Mouse (Mus musculus) heart, embryonic 15.5 days (tissue): ENCODE results near the gene Siva1. TPM values are rescaled to one million over a fixed set of nuclear protein-coding genes. Genes with fewer than 3 reads are reported as not detected.

ENCODE experiments used
- ATAC-seq: fragments of 200-750 bp; cut with Nextera tagmentation; replicated peaks from 2 replicates; pipeline ENCODE4 v1.8.0; 2017; ENCODE audit warnings: low read depth, moderate TSS enrichment; ENCODE audit not compliant: insufficient number of reproducible peaks, insufficient read depth, low FRiP score
- H3K27ac ChIP-seq: fragments of 300-500 bp; sonication (generic); 2 replicates; pipeline ENCODE4 v1.5.1; 2015; ENCODE audit warnings: mild to moderate bottlenecking, inconsistent platforms
- H3K27me3 ChIP-seq: fragments of 300-500 bp; sonication (generic); 2 replicates; pipeline ENCODE4 v1.6.1; 2015; ENCODE audit warnings: inconsistent platforms
- H3K36me3 ChIP-seq: fragments of 300-500 bp; sonication (generic); 2 replicates; pipeline ENCODE4 v1.6.1; 2015; ENCODE audit warnings: mild to moderate bottlenecking, inconsistent platforms
- H3K4me1 ChIP-seq: fragments of 300-500 bp; sonication (generic); replicated peaks from 2 replicates; pipeline ENCODE4 v1.6.1; 2015; ENCODE audit warnings: inconsistent platforms
- H3K4me2 ChIP-seq: fragments of 300-500 bp; sonication (generic); 2 replicates; pipeline ENCODE4 v1.6.1; 2015; ENCODE audit warnings: inconsistent platforms, mild to moderate bottlenecking, moderate library complexity
- H3K4me3 ChIP-seq: fragments of 300-500 bp; sonication (generic); 2 replicates; pipeline ENCODE4 v1.5.1; 2015; ENCODE audit warnings: mild to moderate bottlenecking, inconsistent platforms
- H3K9ac ChIP-seq: fragments of 300-500 bp; sonication (generic); 2 replicates; pipeline ENCODE4 v1.6.1; 2015; ENCODE audit warnings: mild to moderate bottlenecking, inconsistent platforms
- H3K9me3 ChIP-seq: fragments of 300-500 bp; sonication (generic); replicated peaks from 2 replicates; pipeline ENCODE4 v1.6.1; 2016; ENCODE audit warnings: inconsistent platforms
- WGBS: fragments of 180-500 bp; shearing (Covaris S2); methylation state at CpG from one replicate; pipeline ENCODE4 v1.1.7; 2015; ENCODE audit warnings: mixed read lengths; 5-methylcytosine and 5-hydroxymethylcytosine counted together
- polyA plus RNA-seq: library from polyadenylated mRNA; unstranded; fragments of >200 nt; fragmentation: Nextera tagmentation; extraction: Ambion mirVana; gene quantifications from 2 replicates; pipeline ENCODE4 v1.2.1, GENCODE M21; 2015

Gene Siva1
- polyA plus RNA-seq, 1 experiment from 2014 or later = 95.4 TPM

DNA sequence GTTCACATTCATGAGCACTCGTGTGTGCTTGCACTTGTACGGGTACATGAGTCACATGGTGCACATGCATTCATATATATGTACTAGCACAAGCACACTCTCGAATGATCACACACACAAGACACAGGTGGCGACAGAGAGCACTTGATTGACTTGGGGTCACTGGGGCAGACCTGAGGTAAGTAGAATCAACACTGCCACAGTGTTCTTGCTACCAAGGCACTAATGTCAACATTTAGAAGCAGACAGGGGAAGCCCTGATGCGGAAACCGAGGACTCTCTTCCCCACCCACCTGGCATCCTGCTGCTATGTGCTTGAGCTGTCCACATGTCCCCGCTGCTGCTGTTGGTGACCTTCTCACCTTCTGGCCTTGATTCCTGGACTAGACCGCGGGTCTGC is 10.8 kb upstream of the Siva1 start:
- Histone ChIP-seq H3K36me3 (peaks cover 6% of the 10 kb centered on the region; the same call in 1 of the 2 replicates), H3K27ac (no peak overlapping the region), H3K9ac (no peak overlapping the region), H3K9me3 (no peaks in the 10 kb centered on the region), H3K27me3 (no peaks in the 10 kb centered on the region), H3K4me3 (no peak overlapping the region), H3K4me2 (no peak overlapping the region), H3K4me1 (peaks cover 12% of the 10 kb centered on the region)
- WGBS = 66% methylated on average over 9 of the region's 9 CpGs
- ATAC-seq = no peak

DNA sequence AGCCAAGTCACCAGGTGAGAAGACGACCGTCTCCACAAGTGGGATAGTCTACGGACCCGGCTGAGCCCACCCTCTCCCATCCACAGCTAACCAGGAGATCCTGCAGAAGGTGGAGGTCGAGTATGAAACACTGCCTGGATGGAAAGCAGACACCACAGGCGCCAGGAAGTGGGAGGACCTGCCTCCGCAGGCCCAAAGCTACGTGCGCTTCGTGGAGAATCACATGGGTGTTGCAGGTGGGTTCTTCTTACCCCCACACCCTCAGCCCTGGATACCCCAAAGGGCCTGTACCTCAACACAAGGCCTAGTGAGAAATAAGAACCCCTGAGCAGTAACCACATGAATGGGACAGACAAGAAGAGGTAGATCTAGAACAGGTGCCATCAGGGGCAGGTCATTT is 5.0 kb upstream of the Siva1 start:
- Histone ChIP-seq H3K9me3 (no peaks in the 10 kb centered on the region), H3K27me3 (no peaks in the 10 kb centered on the region), H3K4me3 (no peak overlapping the region), H3K36me3 (peaks cover 13% of the 10 kb centered on the region; the same call in 1 of the 2 replicates), H3K4me1 (peaks cover 7% of the 10 kb centered on the region), H3K4me2 (no peak overlapping the region), H3K27ac (no peak overlapping the region), H3K9ac (no peak overlapping the region)
- ATAC-seq = no peak
- 82% methylated on average over 10 of the region's 10 CpGs for WGBS

DNA sequence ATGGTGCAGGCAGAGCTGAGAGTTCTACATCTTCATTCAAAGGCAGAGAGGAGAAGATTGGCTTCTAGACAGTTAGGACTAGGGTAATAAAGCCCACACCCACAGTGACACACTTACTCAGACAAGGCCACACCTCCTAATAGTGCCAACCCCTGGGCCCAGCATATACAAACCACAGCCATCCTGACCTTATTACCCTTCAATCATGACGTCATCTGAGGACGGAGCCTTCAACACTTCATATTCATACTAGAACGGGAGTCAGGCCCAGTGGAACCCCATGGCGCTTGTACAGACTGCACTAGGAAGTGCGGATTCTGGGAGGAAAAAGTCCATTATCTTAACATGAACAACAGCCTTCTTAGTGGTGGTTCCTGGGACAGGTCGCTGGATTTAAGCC is 1.4 kb upstream of the Siva1 start:
- Histone ChIP-seq H3K36me3 (peaks cover 17% of the 10 kb centered on the region; the same call in 1 of the 2 replicates), H3K4me2 (no peak overlapping the region), H3K27ac (no peak overlapping the region), H3K9me3 (no peaks in the 10 kb centered on the region), H3K4me1 (peaks cover 23% of the 10 kb centered on the region), H3K27me3 (no peaks in the 10 kb centered on the region), H3K4me3 (no peak overlapping the region), H3K9ac (no peak overlapping the region)
- 83% methylated on average over 6 of the region's 6 CpGs for WGBS
- no peak for ATAC-seq

DNA sequence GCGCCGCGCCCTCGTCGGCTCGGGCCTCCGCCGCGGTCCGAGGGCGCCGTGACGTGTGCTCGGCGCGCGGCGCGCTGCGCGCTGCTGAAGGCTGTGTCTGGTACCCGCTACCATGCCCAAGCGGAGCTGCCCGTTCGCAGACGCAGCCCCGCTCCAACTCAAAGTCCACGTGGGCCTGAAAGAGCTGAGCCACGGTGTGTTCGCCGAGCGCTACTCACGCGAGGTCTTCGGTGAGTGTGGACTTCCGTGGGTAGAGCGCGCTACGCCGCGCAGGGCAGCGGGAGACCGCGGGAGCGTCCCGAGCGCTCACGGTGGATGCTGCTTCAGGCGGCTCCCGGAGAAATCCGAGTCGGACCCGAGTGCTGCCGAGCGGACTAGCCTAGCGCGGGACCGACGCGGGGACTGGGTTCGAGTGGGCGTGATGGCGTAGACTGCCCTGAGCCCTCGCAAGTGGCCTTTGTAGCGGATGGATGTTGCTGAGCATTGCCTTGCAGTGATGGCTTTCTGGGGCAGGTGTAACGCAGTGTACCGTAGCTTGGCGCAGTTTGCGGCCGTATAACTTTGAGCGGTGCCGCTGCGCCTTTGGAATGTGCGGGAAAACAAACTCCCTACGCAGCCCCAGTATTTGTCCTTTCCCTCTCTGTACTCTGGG is 502 bp downstream of the Siva1 start:
- Histone ChIP-seq H3K4me2 (peak overlapping the region; percentile 96), H3K27me3 (no peaks in the 10 kb centered on the region), H3K4me3 (peak overlapping the region; percentile 86), H3K4me1 (peaks cover 23% of the 10 kb centered on the region), H3K9ac (peak overlapping the region; percentile 78), H3K9me3 (no peaks in the 10 kb centered on the region), H3K36me3 (peaks cover 28% of the 10 kb centered on the region; the same call in 1 of the 2 replicates), H3K27ac (peak overlapping the region; percentile 82)
- WGBS = under 1% methylated on average over 75 of the region's 75 CpGs
- ATAC-seq = peak; percentile 19

DNA sequence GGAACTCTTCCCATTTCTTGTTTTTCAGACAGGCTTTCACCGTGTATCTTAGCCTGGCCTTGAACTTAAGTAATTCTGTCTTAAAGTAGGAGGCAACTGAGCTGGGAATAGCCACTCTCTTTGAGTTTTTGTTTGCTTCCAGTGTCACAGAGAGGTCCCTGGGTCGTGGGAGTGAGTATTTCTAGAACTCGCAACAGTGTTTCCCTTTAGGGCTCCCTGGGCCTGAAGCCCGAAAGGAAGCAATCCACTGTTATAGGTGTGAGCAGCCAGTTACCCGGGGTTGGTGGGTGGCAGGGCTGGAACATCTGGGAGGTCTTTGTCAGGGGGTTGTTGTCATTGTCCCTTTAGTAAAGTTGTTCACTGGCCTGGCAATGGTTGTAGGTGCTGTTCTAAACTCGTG is 1.7 kb downstream of the Siva1 start:
- Histone ChIP-seq H3K9ac (peak overlapping the region; percentile 78; the same call in 1 of the 2 replicates), H3K4me3 (peak overlapping the region; percentile 86), H3K4me2 (peak overlapping the region; percentile 96), H3K9me3 (no peaks in the 10 kb centered on the region), H3K27ac (no peak overlapping the region), H3K36me3 (peaks cover 27% of the 10 kb centered on the region; the same call in 1 of the 2 replicates), H3K4me1 (peaks cover 23% of the 10 kb centered on the region), H3K27me3 (no peaks in the 10 kb centered on the region)
- ATAC-seq = no peak
- 56% methylated on average over 6 of the region's 6 CpGs for WGBS

DNA sequence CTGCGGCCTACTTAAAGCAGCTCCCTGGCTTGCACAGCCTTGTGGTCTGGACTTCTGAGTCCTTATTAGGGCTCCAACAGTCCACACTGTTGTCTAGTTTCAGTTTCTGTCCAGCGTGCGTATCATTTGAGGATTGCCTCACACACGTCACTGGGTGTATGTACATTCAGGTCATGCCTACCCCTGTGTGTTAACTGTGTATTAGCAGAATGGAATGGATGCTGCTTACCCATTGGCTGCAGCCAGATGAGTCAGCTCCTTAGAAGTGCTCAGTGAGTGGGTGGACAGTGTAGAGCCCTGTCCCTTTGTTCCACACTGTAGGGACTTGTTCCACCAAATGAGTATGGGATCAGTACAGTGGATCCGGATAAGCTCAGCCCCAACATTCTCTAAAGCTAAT is 3.6 kb downstream of the Siva1 start:
- peaks cover 41% of the 10 kb centered on the region; the same call in 1 of the 2 replicates for H3K36me3 ChIP-seq

DNA sequence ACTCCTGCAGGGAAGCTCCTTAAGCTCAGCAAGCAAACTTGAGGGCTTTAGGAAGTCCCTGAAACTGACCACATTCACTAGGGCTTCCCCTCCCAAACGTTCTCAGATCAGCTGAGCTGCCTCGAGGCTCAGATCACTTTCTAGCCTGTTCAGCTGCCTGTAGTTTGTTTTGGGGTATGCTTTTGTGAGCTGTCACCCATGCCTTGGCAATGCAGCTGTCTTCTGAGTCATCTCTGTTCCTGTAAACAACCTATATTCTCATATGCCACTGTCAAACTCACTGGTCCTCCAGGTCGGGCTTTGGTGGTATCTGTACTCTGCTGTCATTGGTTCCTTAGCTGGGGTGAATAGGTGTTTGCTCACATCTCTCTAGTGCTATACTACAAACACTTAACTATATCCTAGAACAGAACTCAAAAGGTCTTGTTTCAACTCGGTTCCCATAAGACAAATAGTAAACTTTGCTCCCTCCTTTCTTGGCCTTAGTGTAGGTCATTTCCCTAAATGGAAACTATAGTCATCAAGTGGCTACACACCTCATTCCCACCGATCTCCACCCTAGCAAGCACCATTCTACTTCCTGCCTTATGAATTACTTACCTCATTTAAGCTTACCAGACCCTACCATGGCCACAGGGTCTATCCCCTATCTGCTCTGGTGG is 7.4 kb downstream of the Siva1 start:
- Histone ChIP-seq H3K4me1 (peaks cover 25% of the 10 kb centered on the region), H3K4me2 (no peak overlapping the region), H3K36me3 (peaks cover 74% of the 10 kb centered on the region), H3K9ac (no peak overlapping the region), H3K9me3 (no peaks in the 10 kb centered on the region), H3K4me3 (no peak overlapping the region), H3K27ac (no peak overlapping the region), H3K27me3 (no peaks in the 10 kb centered on the region)
- 76% methylated on average over 5 of the region's 5 CpGs for WGBS
- ATAC-seq = no peak

More for the DNA sequence above, 3.6 kb downstream of the Siva1 start:
- Histone ChIP-seq H3K9ac (no peak overlapping the region), H3K27me3 (no peaks in the 10 kb centered on the region), H3K4me1 (peaks cover 25% of the 10 kb centered on the region), H3K4me2 (no peak overlapping the region), H3K4me3 (no peak overlapping the region), H3K27ac (no peak overlapping the region), H3K9me3 (no peaks in the 10 kb centered on the region)
- no peak for ATAC-seq
- WGBS = 88% methylated on average over 5 of the region's 5 CpGs

DNA sequence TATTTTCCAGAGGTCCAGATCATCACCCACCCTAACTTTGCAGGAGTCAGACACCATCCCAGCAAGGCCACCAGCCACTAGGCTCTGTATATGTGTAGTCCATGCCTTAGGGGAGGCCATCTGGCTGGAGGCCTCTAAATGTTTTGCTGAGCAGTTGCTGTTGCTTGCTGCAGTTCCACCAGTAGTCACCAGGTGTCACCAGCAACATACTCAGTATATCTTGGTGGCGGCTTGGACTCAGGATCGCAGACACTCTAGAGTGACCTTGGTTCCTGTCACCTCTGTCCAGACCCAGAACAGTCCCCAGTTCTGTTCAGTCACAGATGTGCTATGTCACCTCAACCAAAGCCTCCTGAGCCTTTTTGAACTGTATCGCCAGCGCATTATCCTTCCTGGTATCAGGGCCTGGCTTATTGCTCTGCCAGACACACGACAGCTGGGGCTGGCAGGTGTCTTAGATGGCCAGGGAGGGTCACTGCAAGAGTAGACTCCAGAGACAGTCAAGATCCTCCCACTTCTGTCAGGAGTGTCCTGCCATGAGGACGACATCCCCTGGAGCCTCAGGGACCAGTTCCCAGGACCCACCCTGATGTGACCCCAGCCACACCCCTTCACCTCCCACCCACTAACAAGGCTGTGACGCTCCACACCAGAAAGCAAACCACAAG is 8.8 kb downstream of the Siva1 start:
- 25% methylated on average over 7 of the region's 7 CpGs for WGBS
- Histone ChIP-seq H3K9me3 (no peaks in the 10 kb centered on the region), H3K4me3 (no peak overlapping the region), H3K27ac (peak overlapping the region; percentile 82), H3K27me3 (no peaks in the 10 kb centered on the region), H3K4me2 (no peak overlapping the region), H3K4me1 (peaks cover 28% of the 10 kb centered on the region), H3K9ac (no peak overlapping the region), H3K36me3 (peaks cover 76% of the 10 kb centered on the region)
- peak; percentile 58 for ATAC-seq

DNA sequence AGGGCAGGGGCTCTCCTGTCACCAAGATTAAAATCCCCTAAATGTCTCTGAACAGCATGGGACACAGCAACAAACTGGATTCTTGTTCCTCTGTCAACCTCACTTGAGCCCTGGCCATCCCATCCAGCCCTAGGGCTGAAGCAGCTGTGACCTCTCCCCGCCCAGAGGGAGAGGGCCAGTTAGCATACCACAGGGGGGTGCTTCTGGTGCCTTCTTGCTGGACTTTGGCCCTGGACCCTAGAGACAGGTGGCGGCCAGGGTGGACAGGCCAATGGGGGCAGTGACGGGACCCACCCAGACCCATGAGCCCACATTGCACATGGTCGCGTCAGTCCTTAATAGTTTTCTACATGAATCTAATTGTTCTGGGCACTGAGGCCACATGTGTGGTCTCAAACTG is 9.6 kb downstream of the Siva1 start:
- no peak overlapping the region for H3K4me2 ChIP-seq
- ATAC-seq = no peak

DNA sequence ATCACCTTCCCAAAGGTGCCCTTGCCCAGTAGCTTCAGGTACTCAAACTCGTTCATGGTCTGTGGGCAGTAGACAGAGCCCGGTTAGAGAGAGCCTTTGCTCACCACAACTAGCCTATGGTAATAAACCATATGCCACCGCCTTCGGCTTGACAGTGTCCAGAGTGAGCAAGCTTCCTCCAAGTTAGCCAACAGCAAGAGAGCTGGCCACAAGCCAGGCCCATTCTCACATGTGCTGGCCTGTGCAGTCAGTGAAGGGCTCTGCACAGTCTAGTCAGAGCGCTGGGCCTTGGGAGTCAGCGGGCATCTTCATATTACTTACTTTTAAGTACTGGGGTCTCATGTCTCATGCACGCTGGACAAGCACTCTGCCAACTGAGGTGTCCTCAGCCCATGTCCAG is 14.1 kb downstream of the Siva1 start:
- Histone ChIP-seq H3K36me3 (peaks cover 75% of the 10 kb centered on the region), H3K4me2 (no peak overlapping the region), H3K27ac (peak overlapping the region; percentile 28; the same call in 1 of the 2 replicates), H3K4me3 (no peak overlapping the region), H3K9me3 (no peaks in the 10 kb centered on the region), H3K4me1 (peaks cover 76% of the 10 kb centered on the region), H3K9ac (no peak overlapping the region; the same call in 1 of the 2 replicates), H3K27me3 (no peaks in the 10 kb centered on the region)
- ATAC-seq = no peak
- 75% methylated on average over 7 of the region's 7 CpGs for WGBS

More for the DNA sequence above, 9.6 kb downstream of the Siva1 start:
- Histone ChIP-seq H3K4me3 (no peak overlapping the region), H3K27me3 (no peaks in the 10 kb centered on the region), H3K36me3 (peaks cover 76% of the 10 kb centered on the region), H3K27ac (peak overlapping the region; percentile 82), H3K4me1 (peaks cover 36% of the 10 kb centered on the region), H3K9ac (no peak overlapping the region), H3K9me3 (no peaks in the 10 kb centered on the region)
- 87% methylated on average over 5 of the region's 5 CpGs for WGBS

DNA sequence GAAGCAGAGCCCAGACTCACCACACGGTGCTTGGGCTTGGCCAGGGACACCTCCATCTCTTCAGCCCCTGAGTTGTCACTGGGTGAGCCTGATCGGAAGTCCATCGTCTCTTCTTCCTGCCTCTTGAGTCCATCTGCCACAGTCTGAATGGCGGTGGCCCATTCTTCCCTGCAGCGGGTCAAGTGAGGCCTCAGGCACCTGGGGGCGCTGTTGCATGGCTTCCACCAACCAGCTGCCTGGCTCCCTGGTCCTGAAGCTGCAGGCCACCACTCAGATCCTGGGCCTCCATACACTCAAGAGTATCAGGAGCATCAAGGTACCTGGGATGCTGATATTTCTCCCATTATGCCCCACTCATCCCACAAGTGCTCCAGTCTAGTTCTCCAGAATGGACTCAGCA is 14.6 kb downstream of the Siva1 start:
- Histone ChIP-seq H3K27ac (peak overlapping the region; percentile 28; the same call in 1 of the 2 replicates), H3K4me1 (peaks cover 76% of the 10 kb centered on the region), H3K36me3 (peaks cover 70% of the 10 kb centered on the region), H3K4me2 (no peak overlapping the region), H3K9ac (no peak overlapping the region; the same call in 1 of the 2 replicates), H3K27me3 (no peaks in the 10 kb centered on the region), H3K4me3 (no peak overlapping the region), H3K9me3 (no peaks in the 10 kb centered on the region)
- ATAC-seq = no peak
- 85% methylated on average over 6 of the region's 6 CpGs for WGBS
